Mouse (Mus musculus) liver (tissue): ENCODE data around the gene Itgbl1.
"Not testable (repeated sequence)": the region's sequence is repeated elsewhere in the genome, so short reads cannot be mapped to it uniquely, and the experiment has no call there.

Experiments
- DNase-seq: peaks from one replicate; pipeline ENCODE4 v3.0.0-alpha.2; 2020; ENCODE audit warnings: mixed read lengths

Gene Itgbl1

GRCm38 (mm10) chr14:123659921-123660385, at the start of gene Itgbl1:
TSS of gene Itgbl1 (plus strand) at chr14:123659971.
- no peak for DNase-seq

GRCm38 (mm10) chr14:123622969-123623368, 36.8 kb upstream of the Itgbl1 start:
- DNase-seq: no peak

- no peak for DNase-seq
Measured at GRCm38 (mm10) chr14:123626501-123627179, 33.1 kb upstream of the Itgbl1 start, which contains the start of gene Nalcn. TSS of gene Nalcn (minus strand) at chr14:123627144.

- no peak for DNase-seq
Measured at GRCm38 (mm10) chr14:123627180-123627562, 32.6 kb upstream of the Itgbl1 start.

GRCm38 (mm10) chr14:123661091-123661491, 1.3 kb downstream of the Itgbl1 start:
- DNase-seq: peak; percentile 43

GRCm38 (mm10) chr14:123662386-123662785, 2.6 kb downstream of the Itgbl1 start:
- no peak for DNase-seq

GRCm38 (mm10) chr14:123663206-123663605, 3.4 kb downstream of the Itgbl1 start:
- DNase-seq: no peak

GRCm38 (mm10) chr14:123664451-123664850, 4.7 kb downstream of the Itgbl1 start:
- no peak for DNase-seq

- not testable (repeated sequence) for DNase-seq
Measured at GRCm38 (mm10) chr14:123671076-123671475, 11.3 kb downstream of the Itgbl1 start.

- DNase-seq: no peak
Measured at GRCm38 (mm10) chr14:123678091-123678490, 18.3 kb downstream of the Itgbl1 start.

GRCm38 (mm10) chr14:123714751-123715150, 55.0 kb downstream of the Itgbl1 start:
- DNase-seq: no peak

- no peak for DNase-seq
Measured at GRCm38 (mm10) chr14:123742055-123742454, 82.3 kb downstream of the Itgbl1 start.

- no peak for DNase-seq
Measured at GRCm38 (mm10) chr14:123751017-123751416, 91.2 kb downstream of the Itgbl1 start.

- no peak for DNase-seq
Measured at GRCm38 (mm10) chr14:123759534-123759933, 99.8 kb downstream of the Itgbl1 start.

GRCm38 (mm10) chr14:123760079-123760478, 100.3 kb downstream of the Itgbl1 start:
- no peak for DNase-seq

- no peak for DNase-seq
Measured at GRCm38 (mm10) chr14:123801744-123802143, 142.0 kb downstream of the Itgbl1 start.

GRCm38 (mm10) chr14:123837662-123838061, 177.9 kb downstream of the Itgbl1 start:
- DNase-seq: no peak

- DNase-seq: no peak
Measured at GRCm38 (mm10) chr14:123843675-123844425, 184.1 kb downstream of the Itgbl1 start.

GRCm38 (mm10) chr14:123864531-123864930, 204.8 kb downstream of the Itgbl1 start:
- no peak for DNase-seq

- no peak for DNase-seq
Measured at GRCm38 (mm10) chr14:123865779-123866726, 206.3 kb downstream of the Itgbl1 start.

GRCm38 (mm10) chr14:123927903-123928302, 268.1 kb downstream of the Itgbl1 start:
- DNase-seq: no peak

GRCm38 (mm10) chr14:123966531-123966930, 306.8 kb downstream of the Itgbl1 start:
- no peak for DNase-seq

- no peak for DNase-seq
Measured at GRCm38 (mm10) chr14:123967996-123968395, 308.2 kb downstream of the Itgbl1 start.
